Mouse (Mus musculus): ENCODE data around the gene Ppp1r36.
"Not testable (repeated sequence)": the region's sequence is repeated elsewhere in the genome, so short reads cannot be mapped to it uniquely, and the experiment has no call there.

Gene Ppp1r36

GRCm38 (mm10) chr12:76415383-76416010, 1.8 kb upstream of the Ppp1r36 start:
- ChIA-PET CTCF (no interaction called here), POLR2A (interaction anchor here in 1 of 4 experiments (0.8 to 1.1 kb wide), 2 partner anchors 9 to 11 kb away, joined by 3 to 4 read pairs; no protein-coding TSS in a partner anchor)

- ChIA-PET CTCF (interaction anchor here in 2 of 4 experiments (0.7 to 1.4 kb wide), 2 partner anchors 77 to 173 kb away, joined by 3 read pairs; no protein-coding TSS in a partner anchor), POLR2A (interaction anchor here in 3 of 4 experiments (0.7 to 2.1 kb wide), 9 partner anchors 8 to 51 kb away, joined by 3 to 8 read pairs (median 4); partner anchors contain the start of gene Hspa2 (in 3 of the 3))
These were observed 1.0 kb downstream of the Ppp1r36 start for GRCm38 (mm10) chr12:76418346-76418745.

GRCm38 (mm10) chr12:76425256-76425655, 7.9 kb downstream of the Ppp1r36 start:
- POLR2A ChIA-PET = interaction anchor here in 2 of 4 experiments (1.4 to 3.1 kb wide), 2 partner anchors 21 kb away, joined by 4 to 16 read pairs; partner anchors contain the start of gene Hspa2 (in 2 of the 2)
- CTCF ChIA-PET = interaction anchor here in 1 of 4 experiments (1.6 kb wide), 1 partner anchor 9 kb away, joined by 4 read pairs; no protein-coding TSS in a partner anchor

GRCm38 (mm10) chr12:76427546-76427945, 10.2 kb downstream of the Ppp1r36 start:
- CTCF ChIA-PET = interaction anchor here in 2 of 4 experiments (0.6 to 1.0 kb wide), 2 partner anchors 10 to 137 kb away, joined by 3 to 8 read pairs; partner anchors contain the start of gene Ppp1r36 (in 1 of the 2)

GRCm38 (mm10) chr12:76430879-76431406, 13.6 kb downstream of the Ppp1r36 start:
- ChIA-PET CTCF (interaction anchor here in 1 of 4 experiments (0.9 kb wide), 1 partner anchor 65 kb away, joined by 3 read pairs; no protein-coding TSS in a partner anchor), POLR2A (interaction anchor here in 2 of 4 experiments (0.6 to 1.5 kb wide), 4 partner anchors 13 to 60 kb away, joined by 3 to 7 read pairs (median 4); partner anchors contain the start of gene Hspa2 (in 2 of the 2))

More at GRCm38 (mm10) chr12:76427546-76427945, 10.2 kb downstream of the Ppp1r36 start:
- POLR2A ChIA-PET = interaction anchor here in 2 of 4 experiments (0.6 to 3.1 kb wide), 3 partner anchors 8 to 38 kb away, joined by 3 to 16 read pairs (median 3); partner anchors contain the start of gene Hspa2 (in 1 of the 2)

- ChIA-PET CTCF (interaction anchor here in 1 of 4 experiments (0.9 kb wide), 1 partner anchor 64 kb away, joined by 3 read pairs; no protein-coding TSS in a partner anchor), POLR2A (interaction anchor here in 2 of 4 experiments (0.6 to 1.5 kb wide), 3 partner anchors 13 to 60 kb away, joined by 3 to 7 read pairs (median 5); partner anchors contain the start of gene Hspa2 (in 1 of the 2))
These were observed 14.1 kb downstream of the Ppp1r36 start for GRCm38 (mm10) chr12:76431431-76431830.

- ChIA-PET POLR2A (interaction anchor here in 3 of 4 experiments (0.6 to 4.3 kb wide), 10 partner anchors 11 to 293 kb away, joined by 3 to 16 read pairs (median 4); partner anchors contain the start of genes Hspa2 (in 2 of the 3) and Ppp1r36 (in 1 of the 3)), CTCF (interaction anchor here in 2 of 4 experiments (0.6 to 1.3 kb wide), 3 partner anchors 10 to 362 kb away, joined by 3 to 10 read pairs (median 4); no protein-coding TSS in a partner anchor)
These were observed 16.8 kb downstream of the Ppp1r36 start for GRCm38 (mm10) chr12:76434111-76434510.

GRCm38 (mm10) chr12:76435084-76435483, 17.7 kb downstream of the Ppp1r36 start:
- POLR2A ChIA-PET = interaction anchor here in 2 of 4 experiments (1.1 to 4.3 kb wide), 5 partner anchors 17 to 127 kb away, joined by 3 to 16 read pairs (median 5); partner anchors contain the start of genes Hspa2 (in 1 of the 2) and Ppp1r36 (in 1 of the 2)
- CTCF ChIA-PET = no interaction called here

GRCm38 (mm10) chr12:76435549-76435948, 18.2 kb downstream of the Ppp1r36 start:
- POLR2A ChIA-PET = interaction anchor here in 2 of 4 experiments (0.7 to 4.3 kb wide), 5 partner anchors 12 to 128 kb away, joined by 3 to 16 read pairs (median 3); partner anchors contain the start of gene Hspa2 (in 2 of the 2)
- CTCF ChIA-PET = interaction anchor here in 1 of 4 experiments (0.6 kb wide), 1 partner anchor 61 kb away, joined by 3 read pairs; no protein-coding TSS in a partner anchor

- CTCF ChIA-PET = not testable (repeated sequence)
- POLR2A ChIA-PET = interaction anchor here in 3 of 4 experiments (0.8 to 1.5 kb wide), 6 partner anchors 10 to 80 kb away, joined by 3 to 6 read pairs (median 3); no protein-coding TSS in a partner anchor
These were observed 26.1 kb downstream of the Ppp1r36 start for GRCm38 (mm10) chr12:76443488-76443887.

GRCm38 (mm10) chr12:76444359-76444772, 27.0 kb downstream of the Ppp1r36 start:
- CTCF ChIA-PET = no interaction called here
- POLR2A ChIA-PET = interaction anchor here in 3 of 4 experiments (0.7 to 1.5 kb wide), 10 partner anchors 10 to 1164 kb away, joined by 3 to 6 read pairs (median 3); partner anchors contain the start of gene Ppp1r36 (in 1 of the 3)

GRCm38 (mm10) chr12:76444862-76445261, 27.5 kb downstream of the Ppp1r36 start:
- CTCF ChIA-PET = no interaction called here
- POLR2A ChIA-PET = interaction anchor here in 3 of 4 experiments (0.7 to 1.5 kb wide), 7 partner anchors 11 to 1164 kb away, joined by 3 to 5 read pairs (median 3); partner anchors contain the start of gene Ppp1r36 (in 1 of the 3)

GRCm38 (mm10) chr12:76446201-76446600, 28.9 kb downstream of the Ppp1r36 start:
- CTCF ChIA-PET = interaction anchor here in 1 of 4 experiments (0.7 kb wide), 1 partner anchor 307 kb away, joined by 3 read pairs; no protein-coding TSS in a partner anchor
- POLR2A ChIA-PET = interaction anchor here in 1 of 4 experiments (1.7 kb wide), 1 partner anchor 12 kb away, joined by 6 read pairs; no protein-coding TSS in a partner anchor

GRCm38 (mm10) chr12:76448127-76448526, 30.8 kb downstream of the Ppp1r36 start:
- CTCF ChIA-PET = no interaction called here
- POLR2A ChIA-PET = interaction anchor here in 2 of 4 experiments (0.6 to 1.8 kb wide), 6 partner anchors 9 to 42 kb away, joined by 3 to 6 read pairs (median 3); no protein-coding TSS in a partner anchor

GRCm38 (mm10) chr12:76452203-76452602, 34.9 kb downstream of the Ppp1r36 start:
- ChIA-PET POLR2A (interaction anchor here in 3 of 4 experiments (0.5 to 1.3 kb wide), 8 partner anchors 10 to 256 kb away, joined by 3 to 4 read pairs (median 3); no protein-coding TSS in a partner anchor), CTCF (interaction anchor here in 2 of 4 experiments (0.5 to 0.6 kb wide), 6 partner anchors 13 to 656 kb away, joined by 3 to 11 read pairs (median 4); no protein-coding TSS in a partner anchor)

- CTCF ChIA-PET = interaction anchor here in 2 of 4 experiments (0.6 to 1.4 kb wide), 7 partner anchors 12 to 406 kb away, joined by 3 to 7 read pairs (median 3); no protein-coding TSS in a partner anchor
- POLR2A ChIA-PET = interaction anchor here (0.7 to 3.0 kb wide), 14 partner anchors 8 to 1465 kb away, joined by 3 to 7 read pairs (median 4); partner anchors contain the start of gene Hspa2 (in 1 of the 4)
These were observed 41.1 kb downstream of the Ppp1r36 start for GRCm38 (mm10) chr12:76458445-76458844.

- CTCF ChIA-PET = interaction anchor here in 2 of 4 experiments (0.6 to 1.4 kb wide), 7 partner anchors 11 to 405 kb away, joined by 3 to 7 read pairs (median 3); no protein-coding TSS in a partner anchor
These were observed 41.7 kb downstream of the Ppp1r36 start for GRCm38 (mm10) chr12:76459032-76459431.

More at GRCm38 (mm10) chr12:76459032-76459431, 41.7 kb downstream of the Ppp1r36 start:
- POLR2A ChIA-PET = interaction anchor here in 2 of 4 experiments (0.7 to 3.0 kb wide), 11 partner anchors 11 to 113 kb away, joined by 3 to 7 read pairs (median 4); partner anchors contain the start of genes Hspa2 (in 1 of the 2) and Ppp1r36 (in 1 of the 2)
